Mouse (Mus musculus): Measurements from ENCODE around the gene Bricd5.

- TF ChIP-seq CTCF (IDR thresholded peaks at IDR 0.05; ENCODE audit: extremely low read depth, insufficient read length, insufficient replicate concordance, low read depth, low read length) (no peak), POLR2A (IDR thresholded peaks at IDR 0.05; ENCODE audit: low read depth, low read length) (no peak)
These were observed 12.1 kb upstream of the Bricd5 start for GRCm38 (mm10) chr17:24461580-24461979.

All from small intestine, adult 2 months (tissue).